Mouse (Mus musculus) embryonic facial prominence, embryonic 11.5 days (tissue): ENCODE data around the gene Tmem164. TPM values are rescaled to one million over a fixed set of nuclear protein-coding genes. Genes with fewer than 3 reads are reported as not detected.

ENCODE experiments used
- ATAC-seq: fragments of 200-750 bp; cut with Nextera tagmentation; replicated peaks from 2 replicates; pipeline ENCODE4 v1.8.0; 2017; ENCODE audit warnings: low read depth; ENCODE audit not compliant: insufficient number of reproducible peaks, low FRiP score, low TSS enrichment
- DNase-seq: peaks from one replicate; pipeline ENCODE4 v3.0.0-alpha.2; 2015; ENCODE audit warnings: low spot score
- H3K27ac ChIP-seq: fragments of 300-500 bp; sonication (generic); replicated peaks from 2 replicates; pipeline ENCODE4 v1.5.1; 2014; ENCODE audit warnings: mild to moderate bottlenecking, low read depth, low read length, control low read depth
- H3K27me3 ChIP-seq: fragments of 300-500 bp; sonication (generic); 2 replicates; pipeline ENCODE4 v1.6.1; 2014; ENCODE audit warnings: mild to moderate bottlenecking, low read length, moderate library complexity, mixed read lengths; ENCODE audit not compliant: control insufficient read depth, insufficient read depth
- H3K36me3 ChIP-seq: fragments of 300-500 bp; sonication (generic); replicated peaks from 2 replicates; pipeline ENCODE4 v1.6.1; 2014; ENCODE audit warnings: low read depth, mild to moderate bottlenecking, low read length, moderate library complexity, mixed read lengths; ENCODE audit not compliant: control insufficient read depth, insufficient read depth
- H3K4me1 ChIP-seq: fragments of 300-500 bp; sonication (generic); 2 replicates; pipeline ENCODE4 v1.6.1; 2014; ENCODE audit warnings: low read length, mixed read lengths; ENCODE audit not compliant: control insufficient read depth, insufficient read depth
- H3K4me2 ChIP-seq: fragments of 300-500 bp; sonication (generic); 2 replicates; pipeline ENCODE4 v1.6.1; 2014; ENCODE audit warnings: low read depth, mild to moderate bottlenecking, control low read depth, low read length, moderate library complexity
- H3K4me3 ChIP-seq: fragments of 300-500 bp; sonication (generic); 2 replicates; pipeline ENCODE4 v1.5.1; 2014; ENCODE audit warnings: low read depth, low read length, control low read depth
- H3K9ac ChIP-seq: fragments of 300-500 bp; sonication (generic); replicated peaks from 2 replicates; pipeline ENCODE4 v1.6.1; 2014; ENCODE audit warnings: mild to moderate bottlenecking, control low read depth, low read length
- H3K9me3 ChIP-seq: fragments of 300-500 bp; sonication (generic); replicated peaks from 2 replicates; pipeline ENCODE4 v1.6.1; 2016; ENCODE audit warnings: mild to moderate bottlenecking, low read length, inconsistent platforms, mixed read lengths; ENCODE audit not compliant: control insufficient read depth
- WGBS: fragments of 180-500 bp; shearing (Covaris S2); extraction: QIAGEN DNeasy Blood & Tissue Kit; methylation state at CpG from one replicate; pipeline ENCODE4 v1.1.7; 2014; 5-methylcytosine and 5-hydroxymethylcytosine counted together
- polyA plus RNA-seq: library from polyadenylated mRNA; unstranded; fragments of >200 nt; fragmentation: Nextera tagmentation; extraction: Ambion mirVana; gene quantifications from 2 replicates; pipeline ENCODE4 v1.2.1, GENCODE M21; 2014

The Tmem164 gene
- polyA plus RNA-seq, 1 experiment from 2014 or later = 41.1 TPM

GRCm38 (mm10) chrX:142794069-142794610 lies 112.9 kb downstream of the Tmem164 start:
- H3K27ac ChIP-seq = no peak overlapping the region
- H3K4me2 ChIP-seq = no peak overlapping the region
- 50% methylated on average over 4 of the region's 4 CpGs for WGBS
- DNase-seq = no peak
- ATAC-seq = 0 out of 2 replicates have a peak, but pooled peaks have one; percentile 34
- no peaks in the 10 kb centered on the region; the same call in 1 of the 2 replicates for H3K36me3 ChIP-seq
- no peaks in the 10 kb centered on the region for H3K9me3 ChIP-seq
- H3K9ac ChIP-seq = no peak overlapping the region
- no peaks in the 10 kb centered on the region for H3K4me1 ChIP-seq
- H3K4me3 ChIP-seq = no peak overlapping the region
- H3K27me3 ChIP-seq = no peaks in the 10 kb centered on the region

- no peak for DNase-seq
- Histone ChIP-seq H3K27ac (no peak overlapping the region), H3K4me2 (no peak overlapping the region), H3K36me3 (no peaks in the 10 kb centered on the region), H3K4me3 (no peak overlapping the region), H3K4me1 (no peaks in the 10 kb centered on the region), H3K27me3 (no peaks in the 10 kb centered on the region), H3K9ac (no peak overlapping the region), H3K9me3 (no peaks in the 10 kb centered on the region)
- WGBS = 87% methylated on average over 3 of the region's 3 CpGs
- ATAC-seq = no peak; the same call in 1 of the 2 replicates
Measured at GRCm38 (mm10) chrX:142804596-142804995, 123.4 kb downstream of the Tmem164 start.

GRCm38 (mm10) chrX:142806126-142806525 lies 124.9 kb downstream of the Tmem164 start:
- H3K27ac ChIP-seq = no peak overlapping the region
- H3K36me3 ChIP-seq = no peaks in the 10 kb centered on the region
- H3K4me1 ChIP-seq = no peaks in the 10 kb centered on the region
- no peaks in the 10 kb centered on the region for H3K27me3 ChIP-seq
- H3K9me3 ChIP-seq = no peaks in the 10 kb centered on the region
- DNase-seq (no peak), ATAC-seq (no peak)
- WGBS = 70% methylated on average over 6 of the region's 6 CpGs
- H3K9ac ChIP-seq = no peak overlapping the region
- no peak overlapping the region for H3K4me3 ChIP-seq
- H3K4me2 ChIP-seq = no peak overlapping the region

- no peaks in the 10 kb centered on the region for H3K4me1 ChIP-seq
- WGBS = 46% methylated on average over 10 of the region's 10 CpGs
- H3K27me3 ChIP-seq = no peaks in the 10 kb centered on the region
- H3K4me3 ChIP-seq = no peak overlapping the region
- H3K9me3 ChIP-seq = no peaks in the 10 kb centered on the region
- no peak overlapping the region for H3K9ac ChIP-seq
- H3K27ac ChIP-seq = no peak overlapping the region
- DNase-seq (peak; percentile 56), ATAC-seq (no peak)
- H3K4me2 ChIP-seq = no peak overlapping the region
- no peaks in the 10 kb centered on the region for H3K36me3 ChIP-seq
Measured at GRCm38 (mm10) chrX:142806620-142807061, 125.4 kb downstream of the Tmem164 start.

- no peak overlapping the region for H3K4me2 ChIP-seq
- H3K4me3 ChIP-seq = no peak overlapping the region
- H3K9ac ChIP-seq = no peak overlapping the region
- H3K27ac ChIP-seq = no peak overlapping the region
- WGBS = 51% methylated on average over 9 of the region's 9 CpGs
- ATAC-seq = no peak
- peak; percentile 68 for DNase-seq
- H3K4me1 ChIP-seq = no peaks in the 10 kb centered on the region
- no peaks in the 10 kb centered on the region for H3K27me3 ChIP-seq
- no peaks in the 10 kb centered on the region for H3K36me3 ChIP-seq
- H3K9me3 ChIP-seq = no peaks in the 10 kb centered on the region
Measured at GRCm38 (mm10) chrX:142808411-142808810, 127.2 kb downstream of the Tmem164 start.

GRCm38 (mm10) chrX:142813146-142813545 lies 131.9 kb downstream of the Tmem164 start:
- Histone ChIP-seq H3K4me1 (no peaks in the 10 kb centered on the region), H3K4me3 (no peak overlapping the region), H3K27ac (no peak overlapping the region), H3K9ac (no peak overlapping the region), H3K27me3 (no peaks in the 10 kb centered on the region), H3K9me3 (no peaks in the 10 kb centered on the region), H3K36me3 (no peaks in the 10 kb centered on the region), H3K4me2 (no peak overlapping the region)
- peak; percentile 54 for DNase-seq
- no peak for ATAC-seq
- WGBS = 24% methylated on average over 6 of the region's 6 CpGs

- DNase-seq = peak; percentile 65
- no peak overlapping the region for H3K27ac ChIP-seq
- ATAC-seq = no peak
- H3K9me3 ChIP-seq = no peaks in the 10 kb centered on the region
- H3K4me1 ChIP-seq = no peaks in the 10 kb centered on the region
- no peak overlapping the region for H3K4me3 ChIP-seq
- no peak overlapping the region for H3K4me2 ChIP-seq
- no peaks in the 10 kb centered on the region for H3K36me3 ChIP-seq
- no peaks in the 10 kb centered on the region for H3K27me3 ChIP-seq
- H3K9ac ChIP-seq = no peak overlapping the region
- 39% methylated on average over 10 of the region's 10 CpGs for WGBS
Measured at GRCm38 (mm10) chrX:142818057-142818682, 137.0 kb downstream of the Tmem164 start.

GRCm38 (mm10) chrX:142821239-142821638 lies 140.0 kb downstream of the Tmem164 start:
- Histone ChIP-seq H3K27ac (no peak overlapping the region), H3K4me1 (no peaks in the 10 kb centered on the region), H3K4me2 (no peak overlapping the region), H3K9ac (no peak overlapping the region), H3K9me3 (no peaks in the 10 kb centered on the region), H3K4me3 (no peak overlapping the region), H3K36me3 (no peaks in the 10 kb centered on the region), H3K27me3 (no peaks in the 10 kb centered on the region)
- 85% methylated on average over 6 of the region's 6 CpGs for WGBS
- DNase-seq (no peak), ATAC-seq (no peak)
